Mouse (Mus musculus) kidney, adult 18-20 months (tissue): ENCODE measurements at regions not wholly inside any gene's neighbourhood (a gene's known extent, or its start where the extent isn't known, plus 50 kb on each side); places are given as distances from the start of the nearest gene placed in this dataset.
"Not testable (repeated sequence)": the region's sequence is repeated elsewhere in the genome, so short reads cannot be mapped to it uniquely, and the experiment has no call there.

Experiments
- DNase-seq: peaks from one replicate; pipeline ENCODE4 v3.0.0; 2021

DNA sequence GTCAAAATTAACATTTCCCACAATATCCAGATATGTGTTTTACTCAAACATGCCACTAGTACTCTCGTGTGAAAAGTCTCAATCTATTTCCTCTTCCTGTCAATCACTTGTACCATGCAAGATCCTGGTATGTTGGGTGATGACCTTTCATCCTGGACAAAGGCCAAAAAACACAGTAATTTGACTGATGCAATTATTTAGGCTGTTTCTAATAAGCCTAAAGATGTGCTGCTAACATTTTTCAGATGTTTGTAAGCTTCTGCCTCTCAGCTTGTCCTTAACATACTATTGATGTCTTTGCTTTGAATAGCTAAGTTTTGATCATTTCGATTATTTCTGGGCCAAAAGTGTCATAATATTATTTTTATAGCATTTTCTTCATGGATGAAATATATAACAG lies 418.4 kb upstream of the Arrdc4 start:
- no peak for DNase-seq

DNA sequence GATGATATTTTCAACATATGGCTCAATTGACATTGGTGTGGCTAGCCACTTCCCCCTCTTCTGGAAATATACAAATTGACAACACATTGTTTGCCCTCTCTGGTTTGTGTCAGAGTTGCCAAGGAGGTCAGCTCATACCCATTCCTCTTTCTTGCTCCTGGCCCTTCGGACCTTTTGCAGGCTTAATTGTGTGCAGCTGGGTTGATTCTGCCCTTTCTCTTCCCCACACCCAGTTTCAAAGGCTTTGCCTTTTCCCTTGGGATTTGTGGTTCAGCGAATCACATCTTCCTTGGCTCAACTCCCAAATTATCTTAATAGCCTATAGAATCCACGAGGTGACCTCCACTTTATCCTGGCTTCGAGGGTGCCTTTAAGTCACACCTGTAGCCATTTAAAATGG lies 412.9 kb upstream of the Arrdc4 start:
- no peak for DNase-seq

DNA sequence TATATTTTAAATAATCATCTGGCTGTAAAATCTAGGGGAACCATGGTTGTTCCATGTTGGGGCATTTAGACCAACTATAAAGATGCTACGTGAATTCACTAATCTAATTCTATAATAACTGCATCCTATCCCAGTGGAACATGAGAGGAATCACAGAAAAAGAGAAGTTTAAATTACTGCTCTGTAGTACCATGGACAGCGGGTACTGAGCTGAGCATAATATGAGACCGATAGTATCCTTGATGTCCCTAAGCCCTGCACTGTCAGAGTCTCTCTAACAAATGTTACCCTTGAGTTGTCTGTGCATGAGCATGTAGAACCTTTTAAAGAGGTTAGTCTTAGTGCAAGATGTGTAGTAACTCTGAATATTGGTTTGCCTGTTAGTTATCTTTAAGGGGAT lies 393.3 kb upstream of the Arrdc4 start:
- no peak for DNase-seq

DNA sequence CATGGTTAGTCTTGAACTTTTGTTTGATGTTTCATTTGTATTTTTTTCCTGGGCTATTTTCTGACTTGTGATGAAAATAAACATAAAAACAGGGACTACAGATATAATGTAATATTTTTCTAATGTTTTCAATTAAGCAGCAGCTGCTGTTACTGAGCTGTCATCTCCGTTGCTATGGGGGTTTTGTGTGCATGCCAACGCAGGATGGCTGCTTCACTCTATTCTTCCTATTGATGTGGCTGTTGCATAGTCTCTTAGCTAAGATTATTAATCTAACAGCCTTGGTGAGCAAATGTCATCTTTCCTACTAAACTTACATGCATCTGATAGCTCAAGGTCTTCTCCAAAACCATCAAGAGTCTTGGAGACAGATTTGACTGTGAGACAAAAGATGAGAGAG lies 384.4 kb upstream of the Arrdc4 start:
- no peak for DNase-seq

DNA sequence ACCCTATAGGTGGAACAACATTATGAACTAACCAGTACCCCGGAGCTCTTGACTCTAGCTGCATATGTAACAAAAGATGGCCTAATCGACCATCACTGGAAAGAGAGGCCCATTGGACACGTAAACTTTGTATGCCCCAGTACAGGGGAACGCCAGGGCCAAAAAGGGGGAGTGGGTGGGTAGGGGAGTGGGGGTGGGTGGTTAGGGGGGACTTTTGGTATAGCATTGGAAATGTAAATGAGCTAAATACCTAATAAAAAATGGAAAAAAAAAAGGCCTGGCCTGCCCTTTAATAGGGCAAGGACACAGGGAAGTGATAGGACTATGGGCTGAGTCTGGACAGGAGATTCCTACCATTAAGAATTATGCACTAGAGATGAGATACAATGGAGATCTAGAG lies 352.7 kb upstream of the Arrdc4 start:
- DNase-seq: not testable (repeated sequence)

DNA sequence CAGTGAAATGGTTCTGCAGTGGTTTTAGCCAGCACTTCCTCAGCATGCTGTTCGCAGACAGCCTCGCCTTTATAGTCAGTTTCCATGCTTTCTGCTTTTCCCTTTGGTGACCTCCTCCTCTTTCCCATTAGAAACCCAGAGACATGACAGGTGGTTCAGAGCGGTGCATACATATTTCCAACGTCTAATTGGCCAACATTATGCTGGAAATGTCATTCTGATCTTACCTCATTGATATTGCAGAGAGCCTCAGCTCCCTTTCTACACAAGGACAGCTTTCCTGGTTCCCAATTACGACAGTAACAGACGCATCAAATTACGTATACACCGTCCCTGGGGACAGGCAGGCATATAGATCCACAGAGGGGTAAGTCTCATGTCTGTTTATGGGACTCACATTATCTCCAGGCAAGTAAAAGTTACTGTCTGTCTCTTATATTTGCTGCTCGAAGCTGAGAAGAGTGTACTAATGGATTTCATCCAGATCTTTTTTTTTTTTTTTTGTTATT lies 348.6 kb upstream of the Arrdc4 start:
- no peak for DNase-seq

DNA sequence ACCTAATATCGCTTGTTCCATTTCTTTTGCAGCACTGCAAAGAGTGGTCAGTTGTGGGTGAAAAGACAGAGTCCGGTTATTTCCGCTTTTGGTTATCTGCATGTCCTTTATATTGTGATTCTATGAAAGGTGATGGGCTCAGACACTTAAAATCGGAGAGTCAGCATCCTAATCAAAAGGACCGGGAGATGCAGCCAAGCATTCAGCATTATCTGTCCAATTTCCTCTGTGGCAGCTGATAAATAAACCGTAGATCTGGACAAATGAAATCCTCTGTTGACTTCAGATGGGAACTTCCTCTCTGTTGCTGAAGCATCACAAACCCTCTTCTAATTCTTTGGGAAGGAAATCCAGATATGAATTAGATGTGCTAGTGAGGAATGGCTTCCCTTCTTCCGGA lies 325.7 kb upstream of the Arrdc4 start:
- DNase-seq: no peak

DNA sequence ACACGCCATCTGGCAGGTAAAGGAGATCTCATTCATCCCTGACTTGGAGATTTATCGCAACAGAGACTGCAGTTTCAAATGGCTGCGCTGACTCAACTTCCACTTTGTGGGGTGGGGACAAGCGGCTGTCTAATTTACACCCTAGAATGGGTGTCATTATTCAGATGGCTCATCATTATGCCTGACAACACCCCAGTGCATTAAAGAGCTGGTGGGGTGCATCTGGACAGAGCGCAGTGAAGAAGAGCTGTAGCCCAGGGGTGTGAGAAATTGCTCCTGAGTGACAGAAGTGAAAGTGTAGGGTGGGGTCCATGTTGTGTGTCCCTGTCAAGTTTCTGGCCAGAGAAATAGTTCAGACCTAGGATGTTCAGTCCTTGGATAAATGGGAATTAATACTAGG lies 314.0 kb upstream of the Arrdc4 start:
- no peak for DNase-seq

DNA sequence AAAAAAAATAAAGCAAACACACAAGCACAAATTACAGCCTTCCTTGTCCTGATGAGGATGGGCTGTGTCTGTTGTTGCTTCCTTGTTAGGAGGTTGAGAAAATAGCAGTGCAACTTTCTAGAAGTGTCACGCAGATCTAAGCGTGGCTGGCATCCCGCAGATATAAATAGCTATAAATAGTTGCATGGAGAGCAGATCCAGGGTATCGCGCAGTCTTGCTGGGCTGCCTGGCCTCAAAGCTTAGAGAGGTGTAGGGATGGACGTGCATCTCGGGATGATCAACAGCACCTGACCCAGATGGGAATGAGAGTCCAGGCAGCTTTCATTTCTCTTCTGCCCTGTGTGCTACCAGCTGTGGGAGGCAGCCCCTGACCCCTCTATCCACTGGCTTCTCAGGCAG lies 313.5 kb upstream of the Arrdc4 start:
- no peak for DNase-seq

DNA sequence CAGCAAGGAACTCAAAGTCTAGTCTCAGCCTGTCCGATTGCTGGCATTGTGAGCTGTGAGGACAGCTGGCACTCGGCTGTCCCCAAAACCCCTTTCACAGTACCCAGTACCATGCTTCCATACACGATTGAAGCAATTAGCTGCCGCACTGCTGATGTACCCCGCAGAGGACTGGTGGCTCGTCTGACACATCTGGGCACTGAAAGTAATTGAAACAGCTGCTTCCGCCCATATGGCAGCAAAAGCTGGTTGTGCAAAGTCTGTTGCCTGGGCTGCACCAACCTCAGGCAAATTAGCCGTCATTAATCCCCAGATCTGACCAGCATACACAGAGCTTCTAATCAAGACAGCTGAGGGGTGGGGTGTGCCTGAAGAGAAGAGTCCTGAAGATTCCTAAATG lies 313.1 kb upstream of the Arrdc4 start:
- DNase-seq: no peak

DNA sequence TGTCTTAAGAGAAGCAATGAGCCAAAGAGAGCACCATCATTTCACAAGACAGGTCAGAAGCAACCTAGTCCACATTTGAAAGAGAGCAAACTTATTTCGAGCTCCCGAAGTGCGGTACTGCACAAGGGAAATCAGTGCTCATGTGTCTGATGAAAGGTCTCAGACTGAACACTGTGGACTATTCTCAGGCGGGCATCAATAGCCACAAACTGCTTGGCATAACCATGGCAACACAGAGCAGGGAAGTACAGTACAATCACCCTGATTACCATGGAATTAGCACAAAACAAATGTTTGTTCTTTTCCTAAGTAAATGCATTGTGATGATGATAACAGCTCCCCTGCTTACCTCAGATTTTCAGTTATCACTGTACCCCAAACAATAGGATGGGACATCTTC lies 312.2 kb upstream of the Arrdc4 start:
- DNase-seq: no peak

DNA sequence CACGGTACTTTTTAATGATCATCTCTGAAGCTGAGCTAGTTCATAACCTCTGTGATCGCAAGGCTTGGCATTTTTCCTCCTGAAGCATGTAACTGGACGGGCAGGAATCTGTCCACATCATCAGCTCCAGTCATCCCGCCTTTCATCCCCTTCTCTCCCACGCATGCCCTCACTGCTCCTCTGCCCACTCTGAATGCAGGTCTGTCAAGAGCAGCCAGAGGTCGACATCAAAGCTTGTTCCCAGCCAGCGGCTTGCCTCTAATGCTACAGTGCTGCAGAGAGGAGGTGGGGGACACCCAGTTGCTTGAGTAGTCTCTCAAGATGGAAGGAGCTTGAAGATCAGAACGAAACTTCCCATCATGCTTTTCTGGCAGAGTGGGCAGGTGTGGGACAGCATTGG lies 267.5 kb upstream of the Arrdc4 start:
- DNase-seq: no peak

DNA sequence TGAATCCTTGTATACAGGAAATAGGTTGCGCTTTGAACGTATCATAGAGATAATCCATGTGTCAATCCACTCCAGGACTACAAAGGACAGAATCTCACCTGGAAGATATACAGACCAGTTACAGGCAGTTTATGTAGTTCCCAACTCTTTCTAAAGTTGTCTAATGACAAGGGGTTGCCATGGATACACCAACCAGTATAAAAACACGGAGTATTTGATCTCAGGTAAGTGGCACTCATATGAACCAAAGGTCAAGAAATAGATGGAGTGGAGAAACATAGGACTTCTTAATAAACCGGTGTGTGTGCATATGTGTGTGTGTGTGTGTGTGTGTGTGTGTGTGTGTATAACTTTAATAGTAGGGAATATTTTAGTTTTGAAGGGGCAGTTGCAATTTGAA lies 266.0 kb upstream of the Arrdc4 start:
- no peak for DNase-seq

DNA sequence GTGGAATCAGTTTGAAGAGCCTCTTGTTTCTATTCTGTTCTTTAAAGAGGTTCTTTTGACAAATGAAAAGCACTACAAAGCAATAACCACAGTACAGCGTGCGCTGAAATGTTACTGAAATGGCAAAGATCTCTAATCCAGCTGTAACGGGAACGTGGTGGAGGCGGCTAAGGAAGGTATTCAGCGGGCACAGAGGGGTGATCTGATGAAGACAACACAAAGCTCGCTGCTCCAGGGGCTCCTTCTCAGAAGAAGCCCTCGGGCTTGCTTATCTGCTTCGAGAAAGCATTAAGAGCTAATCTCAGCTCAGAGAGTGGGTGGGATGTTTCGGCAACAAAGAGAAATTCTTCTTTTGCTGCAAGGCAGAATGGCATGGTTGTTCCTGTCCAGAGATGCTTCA lies 258.2 kb upstream of the Arrdc4 start:
- no peak for DNase-seq

DNA sequence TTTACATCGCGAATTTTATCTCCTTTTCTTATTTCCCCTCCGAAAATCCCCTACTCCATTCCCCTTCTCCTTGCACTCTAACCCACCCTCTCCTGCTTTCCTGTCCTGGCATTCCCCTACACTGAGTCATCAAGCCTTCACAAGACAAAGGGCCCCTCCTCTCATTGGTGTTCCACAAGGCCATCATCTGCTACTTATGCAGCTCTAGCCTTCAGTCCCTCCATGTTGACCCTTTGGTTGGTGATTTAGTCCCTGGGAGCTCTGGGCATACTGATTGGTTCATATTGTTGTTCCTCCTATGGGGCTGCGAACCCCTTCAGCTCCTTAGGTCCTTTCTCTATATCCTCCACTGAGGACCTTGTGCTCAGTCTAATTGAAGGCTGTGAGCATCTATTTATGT lies 239.0 kb upstream of the Arrdc4 start:
- no peak for DNase-seq

DNA sequence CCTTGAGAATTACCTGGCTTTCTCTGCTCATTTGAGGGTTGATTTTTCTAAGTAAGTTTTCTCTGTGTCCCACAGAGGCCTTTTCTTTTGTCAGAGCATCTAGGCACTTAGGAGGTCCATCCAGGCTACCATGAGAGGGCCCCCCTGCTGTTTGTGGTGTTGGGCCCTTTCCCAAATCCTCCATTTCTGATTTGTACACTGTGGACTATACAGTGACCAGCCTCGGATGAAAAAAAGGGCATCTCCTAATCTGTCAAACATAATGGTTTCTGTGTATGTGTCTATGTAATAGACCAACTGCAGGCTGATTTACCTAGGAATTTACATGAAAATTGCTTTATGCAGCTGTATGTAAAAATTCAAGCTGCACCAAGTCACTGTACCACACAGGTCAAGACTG lies 234.9 kb upstream of the Arrdc4 start:
- no peak for DNase-seq

DNA sequence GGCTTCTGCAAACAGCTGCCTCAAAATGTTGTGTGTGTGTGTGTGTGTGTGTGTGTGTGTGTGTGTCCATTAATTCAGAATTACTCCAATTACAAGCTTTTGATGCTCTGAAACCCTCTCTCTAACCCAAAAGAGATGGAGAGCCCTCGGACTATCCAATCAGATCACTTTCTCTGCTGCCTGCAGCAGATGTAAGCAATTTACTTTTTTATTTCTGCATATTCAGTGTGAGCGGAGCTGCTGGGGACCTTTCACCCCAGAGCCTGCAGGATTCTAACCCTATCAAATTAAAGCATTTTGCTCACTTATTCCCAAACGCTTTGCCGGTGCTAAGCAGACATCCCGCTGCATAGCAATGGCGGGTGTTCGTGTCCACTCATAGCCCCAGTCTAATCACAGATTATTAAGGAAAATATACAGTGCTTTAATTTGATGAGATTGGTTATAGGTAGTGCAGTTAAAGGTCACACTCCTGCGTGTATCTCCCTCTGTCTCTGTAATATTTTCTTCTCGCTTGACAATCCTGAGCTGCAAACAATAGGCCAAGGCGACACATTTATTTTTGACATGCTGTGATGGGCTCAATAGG lies 234.0 kb upstream of the Arrdc4 start:
- DNase-seq: no peak

DNA sequence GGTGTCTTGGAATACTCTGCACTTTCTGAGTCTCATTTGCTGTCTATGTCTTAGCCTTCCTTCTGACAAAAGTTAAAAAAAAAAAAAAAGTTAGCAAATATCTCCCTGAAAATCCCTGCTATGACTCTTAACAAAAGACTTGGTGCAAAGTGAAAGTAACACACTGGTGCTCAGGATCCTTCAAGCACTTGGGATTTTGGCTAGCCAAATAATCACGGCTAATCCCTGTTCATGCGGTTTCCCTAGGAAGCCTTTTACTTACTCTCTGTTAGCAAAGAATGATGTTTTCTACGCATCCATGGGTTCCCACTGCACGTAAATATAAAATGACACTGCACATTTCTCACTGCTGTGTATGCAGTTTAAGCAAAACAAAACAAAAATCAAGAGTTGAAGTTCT lies 229.5 kb upstream of the Arrdc4 start:
- no peak for DNase-seq

DNA sequence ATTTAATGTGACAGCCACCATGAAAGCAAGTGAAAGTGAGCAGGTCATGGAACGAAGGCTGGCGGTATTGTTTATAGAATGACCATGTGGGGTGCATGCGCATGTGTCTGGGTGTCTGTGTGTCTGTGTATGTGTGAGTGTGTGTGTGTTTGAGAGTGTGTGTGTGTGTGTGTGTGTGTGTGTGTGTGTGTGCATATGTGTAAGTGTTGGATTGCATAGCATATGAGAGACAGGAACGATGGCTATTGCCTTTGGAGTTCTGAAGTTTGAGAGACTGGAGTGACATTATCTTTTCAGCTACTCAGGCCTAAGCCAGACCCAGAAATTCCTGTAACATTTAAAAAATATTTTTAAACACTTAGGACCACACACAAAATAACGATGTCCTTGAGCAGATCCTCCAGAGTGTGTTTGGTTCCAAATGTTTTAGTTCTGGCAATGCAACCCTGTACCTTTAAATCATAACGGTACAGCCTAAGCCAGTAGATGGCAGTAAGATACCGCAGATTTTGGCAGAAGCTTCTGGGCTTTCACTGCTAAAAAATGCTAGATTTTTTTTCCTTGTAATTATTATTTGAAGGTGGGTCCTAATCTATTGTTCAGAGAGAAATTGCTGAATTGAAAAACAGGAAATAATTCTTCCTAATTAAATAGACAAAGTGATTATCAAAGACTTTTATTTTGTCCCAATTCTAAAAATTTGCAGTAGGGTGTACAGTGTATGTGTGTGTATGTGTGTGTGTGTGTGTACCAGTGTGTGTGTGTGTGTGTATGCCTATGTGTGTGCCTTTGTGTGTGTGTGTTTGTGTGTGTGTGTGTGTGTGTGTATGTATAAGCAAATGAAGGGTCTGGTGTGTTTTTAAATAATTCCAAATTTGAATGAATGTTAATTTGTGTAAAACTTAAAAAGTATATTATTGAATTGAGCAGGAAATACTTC lies 228.0 kb upstream of the Arrdc4 start:
- peak; percentile 35 for DNase-seq

DNA sequence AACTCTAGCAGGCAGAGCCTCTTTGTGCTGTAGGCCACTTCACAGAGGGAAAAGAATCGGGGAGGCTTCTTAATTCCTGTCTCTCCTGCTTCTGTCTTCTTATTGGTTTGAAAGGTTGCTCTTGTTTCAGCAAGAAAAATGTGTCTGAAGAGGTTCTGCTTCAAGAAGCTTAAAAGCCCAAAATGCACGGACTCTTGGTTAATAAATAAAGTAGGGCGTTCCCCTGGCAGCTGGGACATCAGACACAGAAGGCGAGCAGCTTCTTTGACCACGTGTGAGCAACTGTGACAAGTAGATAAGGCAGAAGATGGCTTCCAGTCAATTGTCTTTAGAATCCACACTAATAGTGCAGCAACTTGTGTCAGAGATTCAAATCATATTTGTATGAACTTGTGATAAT lies 226.9 kb upstream of the Arrdc4 start:
- DNase-seq: peak; percentile 52

DNA sequence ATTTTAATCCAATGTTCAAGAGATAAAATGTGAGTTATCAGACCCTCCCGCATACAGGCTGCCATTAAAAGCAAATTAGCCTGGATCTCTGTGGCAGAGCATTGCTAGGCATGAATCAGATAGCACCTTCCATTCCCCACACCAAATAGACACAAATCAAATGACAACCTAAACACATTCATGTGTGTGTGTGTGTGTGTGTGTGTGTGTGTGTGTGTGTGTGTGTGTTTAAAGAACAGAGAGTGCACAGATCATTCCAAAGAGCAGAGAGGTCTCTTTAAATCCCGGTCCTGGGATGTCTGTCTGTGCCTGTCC lies 226.5 kb upstream of the Arrdc4 start:
- DNase-seq: no peak

DNA sequence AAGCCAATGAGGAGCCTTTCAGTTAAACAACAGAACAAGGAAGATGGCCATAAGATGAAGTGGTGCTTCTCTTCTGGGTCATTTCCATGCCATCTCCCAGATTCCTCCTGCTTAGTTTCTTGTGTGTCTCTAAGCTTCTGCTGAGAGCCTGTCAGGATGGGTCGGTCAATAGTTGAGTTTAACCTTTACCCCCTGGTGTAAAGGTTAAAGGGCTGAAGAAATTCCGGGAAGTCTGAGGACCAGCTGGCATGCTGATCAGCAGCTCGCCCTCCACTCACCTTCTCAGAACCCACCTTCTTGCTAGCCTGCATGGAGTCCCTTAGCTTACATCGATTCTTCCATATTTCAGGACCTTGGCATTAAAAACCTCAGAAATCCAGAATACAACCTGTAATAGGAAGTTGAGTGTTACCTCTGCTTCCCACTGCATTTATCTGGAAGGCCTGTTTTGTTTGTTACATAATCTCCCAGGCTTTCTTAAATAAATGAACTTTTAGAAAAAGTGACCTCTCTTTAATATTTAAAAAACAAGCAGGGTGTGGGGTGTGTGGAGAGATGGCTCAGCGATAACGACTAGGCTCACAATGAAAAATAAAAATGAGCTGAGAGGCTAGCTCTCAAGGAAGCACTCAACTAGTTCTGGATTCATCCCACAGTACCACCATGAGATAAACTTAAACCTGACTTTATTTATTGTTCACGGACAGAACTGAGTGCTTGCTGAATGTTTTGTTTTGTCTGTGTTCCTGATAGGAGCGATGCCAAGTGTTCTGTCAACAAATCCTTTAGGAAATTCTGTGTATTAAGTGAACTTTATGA lies 225.9 kb upstream of the Arrdc4 start:
- DNase-seq: peak; percentile 9

DNA sequence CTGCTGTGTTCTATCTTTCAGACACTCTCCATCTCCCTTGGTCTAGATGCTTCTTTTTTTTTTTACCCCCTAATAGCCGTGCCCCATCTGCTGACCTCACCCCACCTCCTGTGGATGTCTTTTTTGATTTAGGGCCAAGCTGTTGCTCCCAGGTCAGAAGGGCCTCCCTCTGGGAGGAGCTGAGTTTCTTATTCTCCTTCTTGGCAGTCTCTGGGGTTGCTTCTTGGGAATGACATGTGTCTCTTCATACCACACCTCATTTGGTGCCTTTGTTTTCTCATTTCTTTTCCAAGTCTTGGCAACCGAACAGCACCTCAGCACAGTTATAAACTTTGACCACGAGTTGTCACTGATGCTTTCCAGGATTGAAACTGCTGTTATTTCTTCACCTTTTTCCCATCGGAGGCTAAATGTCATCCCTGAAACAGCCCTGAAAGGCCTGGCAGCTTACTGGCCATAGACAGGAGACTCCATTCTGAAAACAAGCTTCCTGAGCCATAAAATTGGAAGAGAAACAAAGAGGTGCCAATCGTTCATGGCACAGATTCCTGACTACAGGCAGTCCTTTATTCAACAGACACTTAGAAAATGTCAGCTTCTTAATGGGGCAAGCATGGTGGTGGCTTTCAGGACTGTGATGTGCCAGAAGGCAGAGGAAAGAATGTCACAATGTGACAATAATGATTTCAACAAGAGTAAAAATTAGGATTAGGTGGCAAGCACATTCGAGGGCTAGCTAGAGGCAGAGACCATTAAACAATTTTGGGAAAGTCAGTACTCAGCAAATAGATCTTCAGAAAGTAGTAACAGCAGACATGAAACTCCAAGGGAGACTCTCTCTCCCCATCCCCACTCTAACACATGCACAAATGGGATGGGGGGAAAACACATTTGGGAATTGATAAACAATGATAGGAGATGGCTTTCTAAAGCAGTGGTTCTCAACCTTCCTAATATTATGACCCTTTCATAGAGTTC lies 197.1 kb upstream of the Arrdc4 start:
- DNase-seq: no peak
